Mouse (Mus musculus) macrophage (primary cell): ENCODE measurements around the gene Urb2. TPM values are rescaled to one million over a fixed set of nuclear protein-coding genes. Genes with fewer than 3 reads are reported as not detected.

Source experiments
- H3K27ac ChIP-seq: fragments of 350-480 bp; formaldehyde crosslinking; 2 replicates; pipeline ENCODE4 v1.9.0; 2021
- H3K36me3 ChIP-seq: fragments of 350-480 bp; formaldehyde crosslinking; 2 replicates; pipeline ENCODE4 v1.9.0; 2021; ENCODE audit errors: inconsistent target
- H3K4me3 ChIP-seq: fragments of 350-480 bp; formaldehyde crosslinking; 2 replicates; pipeline ENCODE4 v1.9.0; 2021; ENCODE audit errors: inconsistent target
- H3K79me2 ChIP-seq: fragments of 350-480 bp; formaldehyde crosslinking; 2 replicates; pipeline ENCODE4 v1.9.0; 2021; ENCODE audit errors: inconsistent target
- WGBS: methylation state at CpG from one replicate; pipeline ENCODE4 v1.1.7; 2026; ENCODE audit warnings: inconsistent platforms; ENCODE audit not compliant: missing documents; 5-methylcytosine and 5-hydroxymethylcytosine counted together
- polyA plus RNA-seq: library from polyadenylated mRNA; stranded (reverse); fragments of 250-400 nt; gene quantifications from 3 replicates; pipeline ENCODE4 v1.2.4, GENCODE M21; 2018; ENCODE audit warnings: inconsistent platforms
- total RNA-seq, 78 experiments: library from RNA; depleted of rRNA; stranded (reverse); fragments of 250-400 nt; gene quantifications; 1 replicate in 9 of 78; 2 replicates in 24 of 78; 3 replicates in 43 of 78; 4 replicates in 2 of 78; pipeline ENCODE4 v1.2.4; 2018; ENCODE audit warnings: inconsistent platforms in 56 of 78

Urb2 gene
- total RNA-seq (2018; cell fraction: chromatin; rRNA removed): 10 to 100 TPM in 4 of 26 experiments, 1 to 10 TPM in 22; 5.7 to 12.4 (median 7.8) TPM
- 1 to 10 TPM; 2.8 to 7.3 (median 4.7) TPM for total RNA-seq (2018; cell fraction: cytosol; rRNA removed)
- total RNA-seq (2018; cell fraction: nucleus; rRNA removed): 10 to 100 TPM in 7 of 26 experiments, 1 to 10 TPM in 19; 5.6 to 16.9 (median 8.2) TPM
- 3.8 to 8.5 TPM (median 3.8 TPM) in 3 replicates for polyA plus RNA-seq

DNA sequence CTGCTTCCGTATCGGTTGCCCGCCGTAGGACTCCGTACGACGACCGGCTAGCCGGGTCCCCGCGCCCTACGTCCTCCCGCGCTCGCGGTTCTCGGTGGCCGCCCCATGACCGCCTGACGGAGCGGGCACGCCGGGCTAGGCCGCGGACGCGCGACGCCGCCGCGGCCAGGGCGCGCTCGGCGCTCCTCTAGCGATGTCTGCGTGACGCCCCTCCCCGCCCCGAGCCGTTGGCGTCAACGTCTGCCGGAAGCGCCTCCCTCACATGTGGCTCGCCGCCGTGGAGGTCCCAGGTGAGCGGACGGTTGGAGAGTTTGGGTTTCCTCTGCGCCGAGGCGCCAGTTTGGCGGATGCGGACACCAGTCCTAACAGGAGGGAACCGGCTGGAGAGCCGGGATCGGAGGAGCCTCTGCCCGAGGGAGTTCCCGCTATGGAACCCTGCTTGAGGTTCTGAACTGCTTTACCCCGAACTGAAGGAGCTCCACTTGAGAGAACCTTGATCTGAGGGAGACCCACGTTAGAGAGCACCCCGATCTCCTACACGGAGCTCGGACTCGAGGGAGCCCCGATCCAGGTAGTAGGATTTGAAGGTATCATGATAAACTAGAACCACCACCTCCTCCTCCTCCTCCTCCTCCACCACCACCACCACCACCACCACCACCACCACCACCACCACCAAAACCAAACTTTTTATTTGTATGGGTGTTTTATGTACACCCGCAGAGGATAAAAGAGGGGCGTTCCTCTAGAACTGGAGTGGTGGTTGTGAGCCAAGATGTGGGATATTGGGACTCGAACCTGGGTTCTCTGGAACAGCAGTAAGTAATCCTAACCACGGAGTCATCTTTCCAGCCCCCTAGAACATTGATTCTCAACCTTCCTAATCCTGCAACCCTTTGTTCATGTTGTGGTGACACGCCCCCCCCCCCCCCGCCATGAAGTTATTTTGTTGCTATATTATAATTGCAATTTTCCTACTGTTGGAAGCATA is at the start of gene Urb2, which contains the start of gene Taf5l:
TSS of gene Urb2 (plus strand) at position 272 of the 991 bp plus-strand sequence.
TSS of gene Taf5l (minus strand) at position 161 of the 991 bp plus-strand sequence.
- WGBS: under 1% methylated on average over 72 of the region's 74 CpGs
- peaks cover 66% of the 10 kb centered on the region for H3K79me2 ChIP-seq
- no peaks in the 10 kb centered on the region; the same call in 1 of the 2 replicates for H3K36me3 ChIP-seq
- peak within 1 kb of the TSS; percentile 27; the same call in 1 of the 2 replicates for H3K27ac ChIP-seq
- peak within 1 kb of the TSS; percentile 87 for H3K4me3 ChIP-seq

DNA sequence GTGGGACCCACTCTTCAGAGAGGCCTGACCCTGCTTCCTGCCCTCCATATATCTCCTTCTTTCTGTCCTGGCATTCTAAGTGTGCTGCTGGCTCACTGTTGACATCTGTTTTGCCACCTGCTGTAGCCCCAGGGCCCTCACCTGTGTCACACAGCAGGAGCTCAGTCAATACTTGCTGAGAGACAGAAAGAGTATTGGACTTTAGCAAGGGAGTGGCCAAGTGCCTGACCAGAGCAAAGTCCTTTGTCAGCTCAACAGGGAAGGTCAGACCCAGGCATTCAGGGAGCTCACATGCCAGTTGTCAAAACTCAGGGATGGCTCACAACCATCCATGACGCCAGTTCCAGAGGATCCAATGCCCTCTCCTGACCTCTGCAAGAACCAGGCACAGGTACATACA is 47.8 kb upstream of the Urb2 start:
- WGBS: 100% methylated on average over 1 of the region's 1 CpGs
- Histone ChIP-seq H3K79me2 (no peaks in the 10 kb centered on the region; the same call in 1 of the 2 replicates), H3K36me3 (no peaks in the 10 kb centered on the region), H3K27ac (no peak overlapping the region), H3K4me3 (no peak overlapping the region)

DNA sequence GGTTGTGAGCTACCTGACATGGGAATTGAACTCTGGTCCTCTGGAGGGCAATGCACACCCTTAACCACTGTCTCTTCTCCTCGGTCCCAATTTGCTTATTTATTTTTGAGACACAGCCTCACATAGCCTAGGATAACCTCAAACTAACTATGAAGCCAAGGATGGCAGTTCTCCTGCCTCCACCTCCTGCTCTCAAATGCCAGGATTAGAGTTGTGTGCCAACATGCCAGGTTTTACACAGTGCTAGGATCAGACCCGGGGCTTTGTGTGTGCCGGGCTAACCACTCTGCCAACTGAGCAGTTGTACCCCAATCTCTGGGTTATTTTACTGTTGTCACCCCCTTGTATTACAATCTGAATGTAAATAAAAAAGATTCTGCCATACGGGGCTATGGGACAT is 43.8 kb upstream of the Urb2 start:
- WGBS: 98% methylated on average over 4 of the region's 4 CpGs
- Histone ChIP-seq H3K27ac (no peak overlapping the region), H3K36me3 (no peaks in the 10 kb centered on the region), H3K4me3 (no peak overlapping the region), H3K79me2 (no peaks in the 10 kb centered on the region; the same call in 1 of the 2 replicates)

DNA sequence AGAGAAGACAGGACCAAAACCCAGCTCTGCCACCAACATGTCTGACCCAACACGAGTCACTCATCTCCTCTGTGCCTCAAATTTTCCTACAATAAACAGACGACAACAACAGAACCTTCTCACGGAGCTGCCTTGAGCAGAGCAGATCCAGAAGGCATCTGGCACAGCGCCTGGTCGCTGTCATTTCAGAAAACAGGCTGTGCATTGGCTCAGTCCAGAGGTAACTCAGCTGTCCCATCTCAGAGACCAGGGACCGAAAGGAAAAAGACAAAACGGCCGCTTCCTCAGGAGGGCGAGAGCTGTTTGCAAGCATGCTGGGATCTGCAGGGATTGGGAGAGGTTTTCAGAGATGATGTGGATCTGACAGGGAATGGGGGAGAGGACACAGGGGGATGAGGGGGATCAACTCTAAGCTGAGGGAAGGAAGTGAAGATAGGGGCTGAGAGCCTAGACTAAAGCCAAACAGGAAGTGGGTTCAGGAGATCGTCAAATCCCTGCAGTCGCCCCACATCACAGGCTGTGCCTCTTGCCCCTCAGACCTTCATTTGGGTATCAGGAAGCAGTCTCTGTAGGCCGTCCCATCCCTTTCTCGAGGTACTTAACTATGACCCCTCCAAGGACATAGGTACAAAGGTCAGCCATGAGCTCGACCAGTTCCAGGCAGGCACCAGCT is 43.0 kb upstream of the Urb2 start:
- no peak overlapping the region for H3K27ac ChIP-seq
- H3K36me3 ChIP-seq: no peaks in the 10 kb centered on the region
- no peaks in the 10 kb centered on the region; the same call in 1 of the 2 replicates for H3K79me2 ChIP-seq
- 59% methylated on average over 14 of the region's 14 CpGs for WGBS
- H3K4me3 ChIP-seq: no peak overlapping the region

- Histone ChIP-seq H3K4me3 (no peak overlapping the region), H3K79me2 (no peaks in the 10 kb centered on the region; the same call in 1 of the 2 replicates), H3K36me3 (no peaks in the 10 kb centered on the region), H3K27ac (no peak overlapping the region)
- 76% methylated on average over 5 of the region's 8 CpGs for WGBS
These were observed 42.4 kb upstream of the Urb2 start for GRCm38 (mm10) chr8:123978926-123979325.

DNA sequence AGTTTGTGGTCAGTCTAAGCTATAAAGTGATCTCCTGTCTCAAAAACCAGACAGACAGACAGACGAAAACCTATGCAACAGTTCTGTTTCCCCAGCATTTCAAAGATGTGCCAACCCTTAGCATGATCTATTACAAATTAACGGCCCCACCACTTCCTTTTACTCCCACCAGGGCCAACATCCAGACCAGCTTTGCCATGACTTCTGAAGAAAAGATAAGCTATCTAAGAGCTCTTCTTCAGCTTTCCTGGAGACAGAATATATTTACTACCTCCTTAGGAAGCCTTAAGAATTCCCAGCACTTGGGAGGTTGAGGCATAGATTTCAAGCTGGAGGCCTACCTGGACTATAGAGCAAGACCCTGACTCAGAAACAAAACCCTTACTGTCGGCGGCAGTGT is 41.1 kb upstream of the Urb2 start:
- no peaks in the 10 kb centered on the region; the same call in 1 of the 2 replicates for H3K79me2 ChIP-seq
- H3K36me3 ChIP-seq: no peaks in the 10 kb centered on the region
- no peak overlapping the region for H3K4me3 ChIP-seq
- no peak overlapping the region for H3K27ac ChIP-seq
- WGBS: 51% methylated on average over 4 of the region's 4 CpGs

DNA sequence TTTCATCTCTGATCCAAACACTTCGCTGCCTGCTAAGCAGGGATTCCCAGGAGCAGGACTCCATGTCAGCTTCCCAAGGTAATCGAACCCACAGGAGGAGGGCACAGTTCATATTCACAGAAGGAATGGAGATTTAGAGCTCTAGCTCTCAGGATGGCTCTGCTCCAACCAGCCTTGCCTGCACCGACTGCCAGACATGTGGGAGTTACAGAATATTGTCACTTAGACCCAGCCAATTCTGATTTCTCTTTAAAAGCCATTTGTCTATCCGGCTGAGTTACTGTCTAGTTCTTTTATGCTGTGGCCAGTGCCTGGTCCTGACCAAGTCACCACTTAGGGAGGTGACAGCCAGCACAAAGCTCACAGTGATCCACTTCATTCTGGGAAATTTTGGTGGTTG is 39.6 kb upstream of the Urb2 start:
- H3K27ac ChIP-seq: no peak overlapping the region
- no peaks in the 10 kb centered on the region for H3K36me3 ChIP-seq
- WGBS: 54% methylated on average over 4 of the region's 4 CpGs
- no peaks in the 10 kb centered on the region; the same call in 1 of the 2 replicates for H3K79me2 ChIP-seq
- H3K4me3 ChIP-seq: peak overlapping the region; percentile 27

DNA sequence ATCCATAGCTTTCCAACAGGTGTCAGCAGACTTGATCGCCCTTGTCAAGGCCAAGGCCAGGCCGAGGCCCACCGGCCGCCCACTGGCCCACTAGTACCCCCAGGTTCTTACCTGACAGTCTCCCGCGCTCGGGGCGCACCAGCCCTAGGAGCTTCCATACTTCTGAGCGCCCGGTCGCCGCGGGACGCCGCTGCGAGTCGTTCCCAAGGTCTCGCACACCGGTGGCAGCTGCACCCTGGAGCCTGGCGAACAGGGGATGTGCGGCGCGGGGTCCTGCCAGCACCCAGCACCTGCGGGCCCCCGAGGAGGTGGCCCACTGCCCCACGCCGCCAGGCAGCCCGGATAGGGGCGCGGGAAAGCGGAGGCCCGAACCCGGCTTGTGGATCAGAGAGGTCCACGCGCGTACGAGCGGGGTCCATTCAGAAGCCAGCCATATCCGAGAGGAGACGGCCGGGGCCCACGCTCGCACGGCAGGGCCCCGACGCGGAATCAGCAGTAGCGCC is 39.0 kb upstream of the Urb2 start:
- Histone ChIP-seq H3K36me3 (no peaks in the 10 kb centered on the region), H3K79me2 (no peaks in the 10 kb centered on the region; the same call in 1 of the 2 replicates), H3K27ac (no peak overlapping the region), H3K4me3 (peak overlapping the region; percentile 27)
- 3% methylated on average over 45 of the region's 48 CpGs for WGBS

- Histone ChIP-seq H3K79me2 (no peaks in the 10 kb centered on the region; the same call in 1 of the 2 replicates), H3K36me3 (no peaks in the 10 kb centered on the region), H3K27ac (peak within 1 kb of the TSS; percentile 74), H3K4me3 (peak within 1 kb of the TSS; percentile 65)
- WGBS: 1% methylated on average over 37 of the region's 56 CpGs
These were observed 38.4 kb upstream of the Urb2 start, which contains the start of gene Abcb10 for GRCm38 (mm10) chr8:123982826-123983400. Gene Abcb10, minus strand, starts transcription at chr8:123983122.

DNA sequence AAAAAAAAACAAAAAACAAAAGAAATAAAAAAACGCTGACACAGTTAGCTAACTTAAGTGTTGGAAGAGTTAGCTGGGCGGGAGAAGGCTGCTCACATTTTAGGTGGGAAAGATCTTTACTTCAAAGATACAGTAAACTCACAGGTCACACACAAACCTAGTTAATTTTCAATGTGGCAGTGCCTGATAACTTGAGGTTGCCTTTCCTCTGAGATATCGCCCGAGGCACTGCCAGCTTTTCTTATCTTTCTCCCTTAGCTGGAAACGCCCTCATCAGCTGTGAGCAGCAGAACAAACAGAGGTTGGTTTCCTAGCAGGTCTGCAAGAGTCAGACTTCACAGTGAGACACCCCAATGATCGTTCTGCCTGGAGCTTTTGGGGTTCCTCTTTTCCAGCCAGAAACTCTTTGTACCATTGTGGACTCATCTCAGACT is 32.7 kb upstream of the Urb2 start:
- no peak overlapping the region for H3K4me3 ChIP-seq
- H3K27ac ChIP-seq: no peak overlapping the region
- WGBS: 30% methylated on average over 6 of the region's 6 CpGs
- no peaks in the 10 kb centered on the region for H3K36me3 ChIP-seq
- no peaks in the 10 kb centered on the region for H3K79me2 ChIP-seq

DNA sequence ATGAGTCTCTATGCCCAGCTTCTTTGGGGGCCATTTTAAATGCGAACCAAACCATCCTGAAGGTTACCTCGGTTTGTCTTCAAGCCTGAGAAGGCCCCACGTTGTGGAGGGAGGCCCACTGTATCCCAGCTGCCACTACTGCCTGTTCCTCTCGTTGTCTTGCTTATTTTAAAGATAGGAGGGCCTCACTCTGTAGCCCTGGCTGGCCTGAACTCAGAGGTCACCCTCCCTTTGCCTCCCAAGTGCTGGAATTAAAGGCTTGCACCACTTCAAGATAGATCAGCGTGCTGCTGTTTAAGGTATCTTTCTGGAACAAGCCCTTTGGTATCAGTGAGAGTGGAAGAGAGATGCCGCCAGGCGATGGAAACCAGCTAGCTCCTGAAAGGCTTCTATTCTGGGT is 32.2 kb upstream of the Urb2 start:
- Histone ChIP-seq H3K4me3 (no peak overlapping the region), H3K27ac (no peak overlapping the region), H3K36me3 (no peaks in the 10 kb centered on the region), H3K79me2 (no peaks in the 10 kb centered on the region)
- 67% methylated on average over 7 of the region's 7 CpGs for WGBS

DNA sequence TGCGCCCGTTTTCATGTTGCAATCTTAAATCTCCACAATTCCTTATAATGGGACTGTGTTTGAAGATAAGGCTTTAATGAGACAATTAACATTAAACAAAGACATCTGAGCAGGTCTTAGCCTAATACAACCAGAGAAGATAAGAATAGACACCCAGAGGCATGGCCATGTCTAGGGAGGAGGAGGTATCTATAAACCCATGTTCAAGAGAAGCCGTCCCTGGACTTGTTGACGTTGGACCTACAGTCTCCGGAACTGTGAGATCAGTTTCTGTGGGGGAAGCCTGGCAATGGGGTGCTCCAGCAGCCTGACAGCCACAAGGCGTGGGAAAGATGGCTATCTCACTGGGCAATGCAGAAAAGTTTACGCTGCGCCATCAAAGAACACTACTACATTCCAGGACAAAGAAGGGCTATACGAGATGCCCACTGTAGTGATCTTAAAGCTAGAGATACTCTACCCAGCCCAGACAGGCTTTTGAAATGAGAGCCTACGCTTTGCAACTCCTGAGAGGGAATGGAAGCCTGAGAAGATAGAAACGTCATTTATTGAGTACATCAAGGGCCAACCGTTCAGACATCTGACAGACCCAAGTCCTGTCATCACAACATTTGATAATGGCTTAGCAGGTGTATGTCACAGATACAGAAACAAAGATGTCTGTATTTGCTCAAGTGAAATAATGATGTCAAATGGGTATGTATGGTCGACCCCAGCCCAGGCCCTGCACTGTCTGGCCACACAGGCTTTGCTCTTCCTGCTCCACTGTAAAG is 30.8 kb upstream of the Urb2 start:
- Histone ChIP-seq H3K4me3 (no peak overlapping the region), H3K79me2 (no peaks in the 10 kb centered on the region), H3K27ac (no peak overlapping the region), H3K36me3 (no peaks in the 10 kb centered on the region)
- 94% methylated on average over 13 of the region's 13 CpGs for WGBS

DNA sequence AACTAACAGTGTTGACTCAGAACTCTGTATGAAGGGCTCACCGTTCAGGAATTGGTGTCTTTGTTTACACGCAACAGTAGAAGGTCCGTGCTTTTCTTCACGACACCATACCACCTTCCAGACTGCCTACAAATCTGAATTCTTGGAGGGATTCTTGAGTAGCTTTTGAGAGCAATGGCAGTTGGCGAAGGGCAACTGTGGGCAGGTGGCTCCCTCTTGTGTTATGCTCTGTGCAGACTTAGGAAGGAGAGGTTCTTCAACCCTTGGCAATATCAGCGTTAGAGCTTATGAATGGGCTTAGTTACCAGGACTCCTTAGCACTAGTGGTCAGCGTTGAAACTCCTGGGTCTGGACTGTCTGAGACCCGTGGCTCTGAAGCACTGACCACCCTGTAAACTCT is 28.7 kb upstream of the Urb2 start:
- H3K4me3 ChIP-seq: no peak overlapping the region
- no peaks in the 10 kb centered on the region for H3K79me2 ChIP-seq
- no peak overlapping the region for H3K27ac ChIP-seq
- peaks cover 14% of the 10 kb centered on the region for H3K36me3 ChIP-seq
- WGBS: 93% methylated on average over 8 of the region's 8 CpGs
